Mouse (Mus musculus) bone marrow macrophage, adult 2 months (primary cell): ENCODE data around the gene Tmem63b. TPM values are rescaled to one million over a fixed set of nuclear protein-coding genes. Genes with fewer than 3 reads are reported as not detected.

Source experiments
- H3K27ac ChIP-seq: 2 replicates; pipeline ENCODE4 v1.5.1; 2012; ENCODE audit warnings: low read depth, low read length; ENCODE audit not compliant: insufficient read depth
- H3K4me1 ChIP-seq: 2 replicates; pipeline ENCODE4 v1.6.1; 2012; ENCODE audit warnings: low read length; ENCODE audit not compliant: control insufficient read depth, insufficient read depth
- H3K4me3 ChIP-seq: 2 replicates; pipeline ENCODE4 v1.5.1; 2012; ENCODE audit warnings: mild to moderate bottlenecking, low read length, moderate library complexity; ENCODE audit not compliant: insufficient read depth
- CTCF ChIP-seq: IDR thresholded peaks from 2 replicates; pipeline ENCODE4 v1.5.1; 2012; ENCODE audit warnings: low read depth, mild to moderate bottlenecking, low read length, moderate library complexity
- POLR2A ChIP-seq: IDR thresholded peaks from 2 replicates; pipeline ENCODE4 v1.6.1; 2012; ENCODE audit warnings: mild to moderate bottlenecking, low read depth, low read length, borderline replicate concordance
- polyA plus RNA-seq: library from polyadenylated mRNA; stranded (reverse); fragments of >200 nt; gene quantifications from 2 replicates; pipeline ENCODE4 v1.2.4, GENCODE M21; 2012; ENCODE audit not compliant: missing spikeins, insufficient read depth, insufficient read length

Gene Tmem63b
- polyA plus RNA-seq, 1 experiment = 21.2 TPM

DNA sequence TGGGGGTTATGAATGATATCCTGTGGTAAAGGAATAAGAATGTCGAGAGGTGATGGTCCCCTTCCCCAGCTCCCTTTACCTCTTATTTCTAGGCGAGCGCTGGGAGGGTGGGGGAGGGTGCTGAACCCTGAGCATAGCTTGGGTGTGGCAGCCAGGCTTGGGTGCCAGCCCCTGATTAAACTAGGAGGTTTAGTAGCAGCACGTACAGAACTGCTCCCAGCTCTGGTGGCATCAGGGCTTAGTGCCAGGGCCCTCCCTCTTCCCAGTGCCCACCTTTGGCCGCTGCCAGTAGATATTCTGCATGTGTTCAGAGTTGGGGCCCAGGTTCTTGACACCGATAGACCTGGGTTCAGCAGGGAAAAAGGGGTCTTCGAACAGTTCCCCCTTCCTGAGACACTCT, 33.5 kb downstream of the Tmem63b start:
- Histone ChIP-seq H3K27ac (no peak overlapping the region), H3K4me3 (no peak overlapping the region), H3K4me1 (no peaks in the 10 kb centered on the region)
- TF ChIP-seq CTCF (no peak), POLR2A (no peak)

DNA sequence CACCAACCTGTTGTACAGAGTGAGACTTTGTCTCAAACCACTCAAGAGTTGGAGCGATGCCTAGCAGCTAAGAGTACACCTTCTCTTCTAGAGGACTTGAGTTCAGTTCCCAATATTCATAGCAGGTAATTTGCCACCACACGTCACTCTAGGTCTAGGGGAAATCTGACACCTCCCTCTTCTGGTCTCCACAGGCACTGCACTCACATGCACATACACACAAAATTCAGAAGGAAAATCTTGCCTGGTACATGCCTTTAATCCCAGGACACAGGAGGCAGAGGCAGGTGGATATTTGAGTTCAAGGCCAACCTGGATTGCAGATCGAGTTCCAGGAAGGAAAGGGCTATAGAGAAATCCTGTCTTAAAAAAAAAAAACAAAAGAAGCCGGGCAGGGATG, 42.5 kb downstream of the Tmem63b start:
- H3K4me1 ChIP-seq = no peaks in the 10 kb centered on the region
- no peak for TF ChIP-seq POLR2A
- TF ChIP-seq CTCF = no peak
- no peak overlapping the region for H3K27ac ChIP-seq
- H3K4me3 ChIP-seq = no peak overlapping the region

DNA sequence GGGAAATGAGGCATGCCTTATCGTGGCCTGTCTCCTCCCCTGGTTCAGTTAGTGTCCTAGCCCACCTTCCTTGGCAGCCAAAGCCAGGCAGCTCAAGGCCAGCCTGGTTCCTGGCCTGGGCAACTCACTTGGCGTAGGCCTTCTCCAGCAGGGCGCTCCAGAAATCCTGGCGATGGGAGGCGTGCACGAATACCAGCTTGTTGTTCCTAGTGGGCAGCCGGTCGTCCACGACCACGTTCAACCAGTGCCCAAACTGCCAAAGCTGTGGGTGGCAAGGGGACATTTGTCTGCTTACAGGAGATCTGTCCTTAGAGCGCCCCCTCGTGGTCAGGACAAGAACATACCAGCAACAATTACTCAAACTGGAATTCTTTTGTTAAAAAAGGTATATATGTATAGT, 44.0 kb downstream of the Tmem63b start:
- no peak overlapping the region for H3K4me3 ChIP-seq
- TF ChIP-seq CTCF (peak; percentile 86), POLR2A (no peak)
- H3K4me1 ChIP-seq = no peaks in the 10 kb centered on the region
- H3K27ac ChIP-seq = no peak overlapping the region

DNA sequence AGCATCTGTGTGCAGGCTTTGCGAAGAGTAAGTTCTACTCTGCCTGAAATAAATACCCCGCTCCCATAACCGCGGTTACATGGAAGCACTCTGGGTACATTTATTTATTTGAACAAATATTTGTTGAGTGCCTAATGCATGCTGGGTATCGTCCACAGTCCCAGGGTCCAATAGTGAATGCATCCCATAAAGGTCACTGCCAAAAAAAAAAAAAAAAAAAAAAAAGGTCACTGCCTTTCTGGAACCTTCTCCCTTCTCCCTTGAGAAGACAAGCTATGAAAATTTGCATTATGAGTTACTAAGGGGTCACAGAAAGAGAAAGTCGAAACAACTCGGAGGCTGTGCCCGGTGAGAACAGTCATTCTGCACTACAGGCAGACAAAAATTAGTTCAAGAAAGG, 44.7 kb downstream of the Tmem63b start:
- Histone ChIP-seq H3K4me1 (no peaks in the 10 kb centered on the region), H3K4me3 (no peak overlapping the region), H3K27ac (no peak overlapping the region)
- TF ChIP-seq POLR2A (no peak), CTCF (no peak)

DNA sequence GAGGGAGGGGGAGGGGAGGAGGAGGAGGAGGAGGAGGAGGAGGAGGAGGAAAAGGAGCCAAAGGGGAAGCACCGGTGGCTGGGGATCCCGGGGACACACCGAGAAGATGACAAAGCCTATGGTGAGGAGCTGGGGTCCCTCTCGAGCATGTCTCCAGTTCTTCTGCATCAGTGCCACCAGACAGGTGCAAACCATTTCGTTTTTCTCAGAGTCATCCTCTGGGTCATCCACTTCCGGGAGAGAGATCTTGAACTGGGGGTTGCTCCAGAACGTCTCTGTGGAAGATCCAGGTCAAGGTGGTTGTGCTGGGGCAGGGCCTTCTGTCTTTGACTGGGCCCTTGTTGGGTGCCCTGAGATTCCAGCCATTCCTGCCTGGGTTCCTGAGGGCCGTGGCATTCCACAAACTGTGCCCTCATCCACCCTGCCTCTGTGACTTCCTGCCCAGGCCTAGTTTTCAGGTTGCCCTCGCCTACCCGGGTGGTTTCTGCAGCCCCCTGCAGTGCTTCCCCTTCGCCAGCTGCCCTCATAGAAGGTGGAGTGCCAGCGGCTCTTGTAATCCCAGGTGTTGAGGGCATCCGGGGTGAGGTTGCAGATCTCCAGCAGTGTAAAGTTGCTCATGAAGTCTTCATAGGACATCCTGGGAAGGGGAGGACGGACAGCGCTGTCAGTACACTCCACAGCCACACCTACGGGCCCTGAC, 48.0 kb downstream of the Tmem63b start:
- H3K4me1 ChIP-seq = no peaks in the 10 kb centered on the region
- H3K4me3 ChIP-seq = no peak overlapping the region
- no peak for TF ChIP-seq CTCF
- TF ChIP-seq POLR2A = no peak
- no peak overlapping the region for H3K27ac ChIP-seq

DNA sequence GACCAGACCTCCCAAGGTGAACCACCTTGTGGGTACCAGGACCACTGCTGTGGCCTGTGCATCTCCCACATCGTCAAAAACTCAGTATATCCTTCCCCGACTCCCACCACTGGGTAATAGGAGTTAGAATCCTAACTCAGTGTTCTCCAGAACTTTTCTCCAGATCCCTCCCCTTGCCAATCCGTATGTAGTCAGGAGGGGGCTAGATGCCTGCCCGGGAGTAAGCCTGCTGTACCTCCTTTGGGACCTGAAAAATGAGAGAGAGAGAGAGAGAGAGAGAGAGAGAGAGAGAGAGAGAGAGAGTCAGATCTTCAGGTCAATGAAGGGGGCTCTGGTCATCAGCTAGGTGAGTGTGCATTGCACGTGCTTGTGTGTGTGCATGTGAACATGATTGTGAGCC, 52.7 kb downstream of the Tmem63b start:
- H3K27ac ChIP-seq = no peak overlapping the region
- peaks cover 7% of the 10 kb centered on the region for H3K4me1 ChIP-seq
- H3K4me3 ChIP-seq = no peak overlapping the region
- no peak for TF ChIP-seq POLR2A
- no peak for TF ChIP-seq CTCF

DNA sequence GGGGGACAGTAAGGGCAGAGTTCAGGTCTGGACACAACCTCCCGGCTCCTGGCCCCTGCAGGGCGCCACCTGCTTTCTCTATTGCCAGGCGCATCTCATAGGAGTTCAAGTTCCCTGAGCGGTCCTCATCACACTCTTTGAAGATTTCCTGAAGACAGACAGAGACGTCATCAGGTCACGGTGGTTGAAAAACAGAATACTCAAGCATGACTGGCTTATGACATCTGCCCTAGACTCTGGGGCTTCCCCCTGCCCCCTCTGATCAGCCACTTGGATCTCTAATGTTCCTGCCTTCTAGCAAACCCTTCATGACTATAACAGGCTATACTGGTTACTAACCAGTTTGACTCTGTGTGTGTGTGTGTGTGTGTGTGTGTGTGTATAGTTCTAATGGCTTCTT, 54.8 kb downstream of the Tmem63b start:
- Histone ChIP-seq H3K4me3 (no peak overlapping the region), H3K27ac (no peak overlapping the region), H3K4me1 (peaks cover 11% of the 10 kb centered on the region)
- TF ChIP-seq POLR2A (no peak), CTCF (no peak)

DNA sequence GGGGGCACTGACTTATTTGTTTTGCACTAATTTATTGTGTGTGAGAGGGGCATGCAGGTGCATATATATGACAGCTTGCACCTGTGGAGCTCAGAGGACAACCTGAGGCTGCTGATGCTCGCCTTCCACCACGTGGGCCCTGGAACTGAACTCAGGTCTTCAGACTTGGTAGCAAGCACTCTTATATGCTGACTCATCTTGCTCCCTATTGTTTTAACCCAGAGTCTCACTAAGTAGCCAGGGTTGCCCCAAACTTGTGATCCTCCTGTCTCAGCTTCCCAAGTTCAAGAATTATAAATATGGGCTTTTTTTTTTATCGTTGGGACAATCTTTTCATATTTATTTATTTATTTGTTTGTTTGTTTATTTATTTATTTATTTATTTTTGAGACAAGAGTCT, 55.7 kb downstream of the Tmem63b start:
- TF ChIP-seq CTCF = no peak
- no peak for TF ChIP-seq POLR2A
- peaks cover 11% of the 10 kb centered on the region for H3K4me1 ChIP-seq
- H3K27ac ChIP-seq = no peak overlapping the region
- H3K4me3 ChIP-seq = no peak overlapping the region

DNA sequence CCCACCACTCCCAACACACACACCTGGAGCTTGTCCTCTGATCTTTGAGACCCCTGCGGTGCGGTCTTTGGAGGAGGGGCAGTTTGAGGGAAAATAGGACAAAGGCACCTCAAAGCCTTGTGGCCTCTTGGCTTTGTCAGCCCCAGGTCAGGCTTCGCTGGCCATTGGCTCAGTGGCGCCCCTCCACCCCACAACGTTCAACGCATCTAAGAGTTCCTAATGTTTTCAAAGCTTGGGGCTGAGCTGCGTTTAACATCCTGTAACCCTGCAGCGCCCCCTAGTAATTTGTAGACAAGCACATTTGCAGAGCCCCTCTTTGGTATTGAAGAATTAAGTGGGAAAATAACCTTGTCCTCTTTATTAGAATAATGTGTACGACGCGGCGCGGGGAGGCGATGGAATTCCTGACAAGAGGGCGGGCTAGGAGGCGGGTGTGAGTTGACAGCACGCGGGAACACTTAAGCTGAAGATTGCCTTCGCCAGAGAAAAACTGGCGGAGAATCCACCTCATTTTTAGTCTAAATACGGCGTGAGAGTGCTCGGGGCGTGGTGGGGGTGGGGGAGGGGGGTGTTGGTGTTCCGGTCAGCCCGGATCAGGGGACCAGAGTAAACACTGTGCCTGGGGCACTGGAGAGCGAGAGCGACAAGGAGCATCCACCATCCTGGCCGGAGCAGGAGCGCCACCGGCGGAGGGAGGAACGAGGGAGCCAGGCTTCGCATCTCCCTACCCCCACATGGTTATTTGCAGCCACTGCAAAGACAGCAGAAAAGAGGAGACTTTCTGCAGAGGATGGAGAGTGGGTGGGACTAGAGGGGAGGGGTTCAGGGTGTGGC, 56.6 kb downstream of the Tmem63b start:
- peaks cover 12% of the 10 kb centered on the region for H3K4me1 ChIP-seq

DNA sequence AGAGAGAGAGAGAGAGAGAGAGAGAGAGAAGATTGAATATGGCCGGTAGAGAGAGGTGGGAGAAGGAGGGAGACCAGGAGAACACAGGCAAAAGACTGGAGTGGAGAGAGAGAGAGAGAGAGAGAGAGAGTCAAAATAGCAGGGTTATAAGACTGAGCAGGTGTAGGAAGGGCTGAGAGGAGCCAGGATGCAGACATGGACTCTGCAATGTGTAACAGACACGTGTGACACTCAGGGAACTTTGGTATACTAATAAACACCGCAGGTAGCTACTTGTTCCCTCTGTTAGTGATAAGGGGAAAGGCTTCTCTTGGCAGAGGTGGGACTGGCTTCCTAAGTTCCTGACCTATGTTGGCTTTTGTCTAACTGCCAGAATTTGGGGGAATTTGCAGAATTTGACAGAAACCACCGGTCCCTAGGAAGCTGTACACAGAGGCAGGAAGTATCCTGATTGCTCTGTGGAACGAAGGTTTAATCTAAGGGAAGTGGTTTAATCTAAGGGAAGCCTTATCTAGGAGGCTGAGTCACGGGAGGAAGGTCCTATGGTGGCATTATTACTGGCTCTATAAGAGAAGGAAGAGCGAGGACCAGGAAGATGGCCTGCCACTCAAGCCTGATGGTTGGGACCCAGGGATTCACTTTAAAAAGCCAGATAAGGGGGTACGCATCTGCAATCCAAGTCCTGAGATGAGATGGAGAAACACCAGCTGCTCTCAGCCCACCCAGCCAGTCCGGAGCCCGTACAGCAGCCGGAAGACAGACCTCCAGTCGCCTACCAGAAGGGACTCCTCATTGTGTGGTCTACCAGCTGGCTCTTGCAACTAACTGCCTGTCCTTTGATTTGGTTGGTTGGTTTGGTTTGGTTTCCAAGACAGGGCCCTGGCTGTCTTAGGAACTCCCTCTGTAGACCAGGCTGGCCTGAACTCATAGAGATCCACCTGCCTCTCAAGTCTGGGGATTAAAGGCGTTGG, 57.5 kb downstream of the Tmem63b start:
- Histone ChIP-seq H3K4me3 (no peak overlapping the region), H3K27ac (no peak overlapping the region), H3K4me1 (peaks cover 14% of the 10 kb centered on the region)
- TF ChIP-seq CTCF (no peak), POLR2A (no peak)

More for the DNA sequence above, 56.6 kb downstream of the Tmem63b start:
- Histone ChIP-seq H3K27ac (no peak overlapping the region), H3K4me3 (peak overlapping the region; percentile 22; the same call in 1 of the 2 replicates)
- peak; percentile 33; the same call in 1 of the 2 replicates for TF ChIP-seq CTCF
- no peak for TF ChIP-seq POLR2A
